Mouse (Mus musculus): ENCODE results near the gene Pdcd10. TPM values are rescaled to one million over a fixed set of nuclear protein-coding genes. Genes with fewer than 3 reads are reported as not detected.
A peak's percentile ranks its signal among the peaks of the same experiment; 100 is the strongest.

Pdcd10 gene
- total RNA-seq (2017), result 182 and 204 TPM in 2 replicates

DNA sequence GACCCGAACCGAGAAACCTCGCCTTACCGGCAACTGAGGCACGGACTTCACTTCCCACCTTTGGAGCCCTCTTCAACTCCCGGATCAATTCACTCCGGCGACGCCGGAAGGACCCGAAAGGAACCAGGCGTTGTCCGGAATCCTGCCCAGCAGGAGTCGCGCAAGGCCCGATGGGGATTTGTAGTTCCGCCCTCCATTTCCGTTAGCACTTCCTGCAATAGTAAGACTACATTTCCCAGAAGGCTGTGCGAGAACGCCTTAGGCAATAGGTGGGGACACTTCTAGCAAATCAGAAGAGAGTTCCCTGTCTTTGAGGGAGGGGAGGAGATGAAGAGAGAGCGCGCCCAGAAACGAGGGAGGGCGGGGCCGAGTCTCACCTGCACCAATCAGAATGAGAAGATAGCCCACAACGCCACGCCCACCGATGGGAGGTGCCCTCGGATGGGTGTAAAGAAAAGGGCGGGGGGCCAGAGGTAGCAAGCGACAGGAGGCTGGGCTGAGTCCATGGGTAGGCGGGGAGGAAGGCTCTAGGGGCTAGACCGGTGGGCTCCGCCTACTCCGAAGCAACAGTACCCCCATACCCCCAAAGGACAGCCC is at the start of gene Pdcd10:
Pdcd10 (minus strand) TSS at position 162 of the 597 bp plus-strand sequence.
- peak; percentile 87 for ATAC-seq (ENCODE audit: extremely low read depth, insufficient number of reproducible peaks, low FRiP score, poor library complexity, severe bottlenecking)

DNA sequence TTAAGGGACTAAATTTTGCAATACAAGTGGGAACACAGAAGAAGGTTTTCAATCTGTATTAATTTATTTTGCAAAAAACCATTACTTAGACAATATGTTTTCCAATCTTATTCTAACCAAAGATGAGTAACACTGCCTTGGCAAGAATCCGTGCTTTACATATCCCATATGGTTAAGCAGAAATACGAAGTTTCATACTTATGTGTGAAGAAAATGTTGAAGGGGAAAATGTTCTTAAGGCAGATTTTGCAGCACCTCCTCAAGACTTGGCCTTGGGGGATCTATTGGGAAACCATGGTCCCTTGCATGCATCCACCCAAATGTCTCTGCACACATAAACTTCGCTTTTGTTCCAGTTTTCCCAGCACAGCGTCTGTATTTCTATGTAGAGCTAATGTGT is 28.2 kb upstream of the Pdcd10 start:
- no peak for ATAC-seq (ENCODE audit: extremely low read depth, insufficient number of reproducible peaks, low FRiP score, poor library complexity, severe bottlenecking)

DNA sequence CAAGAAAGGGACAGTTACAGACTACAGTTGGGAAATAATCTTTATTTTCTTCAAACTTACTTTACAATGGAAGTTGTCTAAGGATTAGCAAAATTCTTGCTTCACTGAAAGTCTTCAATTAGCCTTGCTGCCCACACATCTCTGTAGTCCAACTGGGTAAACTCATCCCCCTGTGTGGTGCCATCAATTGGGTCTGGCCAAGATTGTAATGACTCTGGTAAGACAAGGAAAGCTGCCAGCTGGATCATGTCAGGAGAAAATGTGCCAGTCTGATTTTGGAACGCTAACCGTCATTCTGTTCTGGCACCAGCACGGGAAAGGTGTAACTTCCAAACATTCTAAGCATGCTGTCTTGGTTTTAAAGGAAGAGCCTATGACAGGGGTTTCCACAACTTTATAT is 26.6 kb upstream of the Pdcd10 start:
- no peak for ATAC-seq (ENCODE audit: extremely low read depth, insufficient number of reproducible peaks, low FRiP score, poor library complexity, severe bottlenecking)

DNA sequence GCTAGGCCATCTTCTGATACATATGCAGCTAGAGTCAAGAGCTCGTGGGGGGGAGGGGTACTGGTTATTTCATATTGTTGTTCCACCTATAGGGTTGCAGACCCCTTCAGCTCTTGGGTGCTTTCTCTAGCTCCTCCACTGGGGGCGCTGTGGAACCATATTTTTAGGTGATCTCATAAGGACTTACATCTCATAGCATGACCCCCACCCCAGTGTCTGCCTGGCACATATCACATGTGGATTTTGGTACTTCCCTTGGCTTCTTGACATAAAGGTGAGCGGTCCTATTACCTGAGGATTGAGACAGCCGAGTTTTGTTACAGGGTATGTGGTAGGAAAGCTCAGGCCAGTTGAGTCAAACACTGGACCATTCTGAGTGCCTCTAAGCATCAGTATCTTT is 22.7 kb upstream of the Pdcd10 start:
- peak; percentile 51; the same call in 1 of the 2 replicates for ATAC-seq (ENCODE audit: extremely low read depth, insufficient number of reproducible peaks, low FRiP score, poor library complexity, severe bottlenecking)

DNA sequence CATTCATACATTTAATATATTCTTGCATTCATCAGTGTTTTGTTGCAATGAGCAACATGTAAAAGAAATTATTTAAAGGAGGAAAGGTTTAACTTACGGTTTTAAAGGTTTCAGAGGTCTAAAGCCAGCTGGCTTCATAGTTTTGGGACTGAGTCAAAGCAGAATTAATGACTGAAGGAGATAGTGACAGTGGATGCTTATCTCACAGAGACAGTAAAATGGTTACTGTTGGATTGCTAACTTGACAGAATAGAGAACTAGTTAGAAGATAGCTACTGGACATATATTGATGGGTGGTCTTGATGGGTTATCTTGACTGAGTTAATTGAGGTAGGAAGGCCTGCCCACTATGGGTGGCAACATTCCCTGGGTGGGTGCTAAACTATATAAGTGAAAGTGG is 18.9 kb upstream of the Pdcd10 start:
- no peak for ATAC-seq (ENCODE audit: extremely low read depth, insufficient number of reproducible peaks, low FRiP score, poor library complexity, severe bottlenecking)

DNA sequence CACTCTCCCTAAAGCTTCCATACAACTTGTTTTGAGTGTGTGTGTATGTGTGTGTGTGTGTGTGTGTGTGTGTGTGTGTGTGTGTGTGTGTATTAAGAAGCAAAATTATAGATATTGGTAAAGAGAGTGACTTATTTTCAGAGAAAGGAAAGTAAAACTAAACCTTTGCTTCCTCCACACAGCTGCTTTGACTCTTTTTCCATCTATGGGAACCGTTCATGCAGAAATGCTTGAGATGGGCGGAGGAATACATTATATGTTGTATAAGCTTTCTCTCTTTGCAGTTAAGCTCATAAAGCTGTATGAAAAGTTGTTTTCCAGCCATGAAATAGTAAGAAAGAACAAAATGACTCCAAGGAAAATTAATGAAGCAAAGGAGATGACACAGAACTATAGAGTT is 17.4 kb upstream of the Pdcd10 start:
- ATAC-seq (ENCODE audit: extremely low read depth, insufficient number of reproducible peaks, low FRiP score, poor library complexity, severe bottlenecking), result peak; percentile 86

DNA sequence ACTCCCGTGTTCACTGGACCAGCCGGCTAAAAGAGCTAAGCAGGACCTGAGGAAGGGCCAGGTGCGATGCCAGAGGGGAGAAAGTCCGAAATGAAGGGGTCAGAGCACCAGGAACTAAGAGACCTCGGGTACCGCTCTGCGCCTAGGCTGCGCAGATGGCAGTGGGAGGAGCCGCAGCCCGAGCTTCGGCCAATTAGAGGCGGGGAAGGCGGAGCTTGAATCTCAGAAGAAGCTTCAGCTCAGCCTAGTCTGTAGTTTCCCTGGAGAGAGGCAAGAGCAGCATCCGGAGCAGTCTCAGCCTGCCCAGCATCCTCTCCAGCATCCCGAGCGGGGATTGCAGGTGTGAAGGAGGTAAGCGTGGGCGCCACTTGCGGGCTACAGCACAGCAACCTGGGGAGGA is 636 bp upstream of the Pdcd10 start, which contains the start of gene Serpini1:
Serpini1 (plus strand) TSS at position 256 of the 400 bp plus-strand sequence.
- peak; percentile 71 for ATAC-seq (ENCODE audit: extremely low read depth, insufficient number of reproducible peaks, low FRiP score, poor library complexity, severe bottlenecking)

DNA sequence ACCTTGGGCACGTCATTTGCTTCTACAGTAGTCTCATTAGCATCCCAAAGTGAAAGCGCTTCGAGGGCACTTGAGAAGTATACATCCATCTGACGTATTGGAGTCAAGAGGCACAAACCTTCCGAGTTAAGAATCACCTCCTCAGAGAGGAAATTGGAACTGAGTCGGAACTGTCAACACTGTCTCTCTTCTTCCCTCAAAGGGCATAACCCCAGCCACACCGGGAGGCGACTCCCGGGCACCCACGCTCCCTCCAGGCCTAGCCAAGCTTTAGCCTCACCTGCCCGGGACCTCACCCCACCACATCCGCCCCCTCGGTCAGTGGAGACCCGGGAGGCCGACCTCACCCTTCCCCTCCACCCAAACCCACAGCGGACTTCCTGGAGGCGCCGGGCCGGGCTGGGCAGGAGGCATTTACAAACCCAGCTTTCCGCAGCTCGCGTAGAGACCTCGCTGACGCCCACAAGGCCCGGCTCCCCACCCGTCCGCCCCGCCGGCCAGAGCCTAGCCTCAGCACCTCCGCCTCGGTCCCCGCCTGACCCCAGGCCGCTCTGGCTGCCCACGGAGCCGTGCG is 448 bp downstream of the Pdcd10 start:
- ATAC-seq (ENCODE audit: extremely low read depth, insufficient number of reproducible peaks, low FRiP score, poor library complexity, severe bottlenecking), result peak; percentile 4; the same call in 1 of the 2 replicates

DNA sequence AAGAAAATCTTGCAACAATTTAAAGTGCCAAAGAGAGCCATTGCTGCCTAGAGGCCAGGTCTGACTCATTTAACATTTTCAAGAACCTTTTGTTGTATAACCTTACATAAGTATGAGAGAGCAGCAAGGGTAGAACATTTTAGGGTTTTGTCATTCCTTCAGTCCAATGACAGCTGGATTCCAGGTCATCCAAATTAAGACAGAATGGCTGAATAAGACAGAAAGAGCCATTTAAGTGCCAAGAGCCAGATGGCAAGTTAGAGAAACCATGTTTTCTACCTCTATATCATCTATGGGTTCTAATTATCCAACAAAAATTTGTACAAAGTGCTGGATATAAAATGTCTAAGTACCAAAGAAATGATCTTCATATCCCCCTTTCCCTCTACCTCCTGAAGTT is 5.4 kb downstream of the Pdcd10 start:
- ATAC-seq (ENCODE audit: extremely low read depth, insufficient number of reproducible peaks, low FRiP score, poor library complexity, severe bottlenecking), result no peak

DNA sequence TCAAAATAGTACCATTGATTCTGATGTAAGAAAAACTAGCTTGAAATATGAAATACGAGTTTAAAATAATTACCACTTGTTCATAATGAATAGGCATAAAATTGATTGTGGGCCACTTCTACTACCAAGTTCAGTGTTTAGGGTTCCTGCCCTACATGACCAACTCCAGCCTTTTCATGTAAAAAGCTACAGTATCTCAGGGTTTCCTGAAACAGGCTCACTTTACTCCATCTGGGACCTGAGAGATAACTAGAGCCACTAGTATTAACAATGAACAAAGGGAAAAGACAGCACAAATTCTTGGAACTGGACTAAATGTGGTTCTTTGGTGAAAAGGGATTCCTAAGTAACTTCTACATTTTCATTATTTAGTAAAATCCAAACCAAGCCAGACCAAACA is 12.4 kb downstream of the Pdcd10 start:
- no peak for ATAC-seq (ENCODE audit: extremely low read depth, insufficient number of reproducible peaks, low FRiP score, poor library complexity, severe bottlenecking)

DNA sequence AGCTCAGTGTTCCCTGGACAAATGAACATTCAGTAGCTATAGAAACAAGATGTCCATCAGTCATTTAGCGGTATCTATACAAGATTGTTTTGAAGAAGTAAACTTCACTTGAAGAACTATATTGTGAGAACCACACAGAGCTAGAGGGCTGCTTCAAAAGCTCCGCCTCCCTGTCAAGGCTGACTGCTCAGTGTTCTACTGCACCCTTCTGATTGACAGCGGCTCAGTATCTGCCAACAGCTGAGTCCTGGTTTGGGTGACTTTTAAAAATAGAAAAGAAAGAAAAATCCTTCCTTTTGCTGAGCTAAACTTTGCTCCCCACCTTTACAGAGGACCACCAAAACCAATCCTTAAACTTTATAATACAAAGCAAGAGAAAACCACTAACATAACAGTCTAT is 13.8 kb downstream of the Pdcd10 start:
- ATAC-seq (ENCODE audit: extremely low read depth, insufficient number of reproducible peaks, low FRiP score, poor library complexity, severe bottlenecking), result peak; percentile 94

DNA sequence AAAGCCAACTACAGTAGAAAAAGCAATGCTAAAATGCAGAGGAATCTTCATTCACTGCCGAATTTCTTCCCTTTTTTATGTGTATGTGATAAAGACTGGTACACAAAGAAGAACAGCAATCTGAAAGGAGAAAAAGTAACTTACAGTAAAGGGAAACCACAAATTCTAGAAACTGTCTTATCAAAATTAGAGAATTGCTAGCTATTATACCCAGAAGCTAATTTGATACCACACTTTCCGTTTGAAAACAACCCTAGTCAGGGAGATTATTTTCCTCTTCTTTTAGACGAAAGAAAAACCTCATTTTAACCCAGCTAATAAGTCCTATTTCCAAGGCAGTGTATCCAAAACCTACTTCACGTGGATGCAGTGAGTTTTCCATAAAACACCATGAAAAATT is 15.4 kb downstream of the Pdcd10 start:
- no peak for ATAC-seq (ENCODE audit: extremely low read depth, insufficient number of reproducible peaks, low FRiP score, poor library complexity, severe bottlenecking)

DNA sequence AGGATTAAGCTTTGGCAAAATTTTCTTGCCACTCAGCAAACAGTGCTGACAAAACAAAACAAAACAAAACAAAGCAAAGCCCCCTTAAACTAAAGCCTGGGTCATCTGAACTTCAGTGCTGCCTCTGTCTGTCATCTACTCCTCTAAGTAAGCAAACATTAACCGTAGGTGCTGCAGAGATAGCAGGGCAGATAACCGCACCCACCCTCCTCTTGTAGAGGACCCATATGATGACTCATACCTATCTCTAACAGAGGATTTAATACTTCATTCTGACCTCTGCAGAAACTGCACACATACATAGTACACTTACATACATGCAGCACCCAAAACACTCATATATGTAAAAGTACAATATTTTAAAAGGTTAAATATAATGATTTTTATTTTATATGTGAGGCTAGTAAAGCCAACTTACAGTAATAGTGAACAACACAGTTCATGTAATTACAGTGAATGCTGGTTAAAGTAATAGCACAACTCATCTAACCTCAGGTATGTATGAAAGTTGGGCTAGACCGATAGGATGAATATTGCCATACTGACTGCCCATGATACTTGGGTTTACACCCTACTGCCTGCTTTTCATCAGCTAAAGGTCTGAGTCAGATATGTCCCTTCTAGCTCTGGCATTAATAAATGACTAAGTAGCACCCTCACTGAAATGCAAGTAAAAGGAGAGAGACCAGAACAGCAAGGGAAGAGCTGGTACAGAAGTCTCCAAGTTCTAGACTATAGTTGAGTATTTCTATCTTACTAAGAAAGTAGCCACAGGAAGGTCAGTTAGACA is 22.4 kb downstream of the Pdcd10 start:
- ATAC-seq (ENCODE audit: extremely low read depth, insufficient number of reproducible peaks, low FRiP score, poor library complexity, severe bottlenecking), result no peak

DNA sequence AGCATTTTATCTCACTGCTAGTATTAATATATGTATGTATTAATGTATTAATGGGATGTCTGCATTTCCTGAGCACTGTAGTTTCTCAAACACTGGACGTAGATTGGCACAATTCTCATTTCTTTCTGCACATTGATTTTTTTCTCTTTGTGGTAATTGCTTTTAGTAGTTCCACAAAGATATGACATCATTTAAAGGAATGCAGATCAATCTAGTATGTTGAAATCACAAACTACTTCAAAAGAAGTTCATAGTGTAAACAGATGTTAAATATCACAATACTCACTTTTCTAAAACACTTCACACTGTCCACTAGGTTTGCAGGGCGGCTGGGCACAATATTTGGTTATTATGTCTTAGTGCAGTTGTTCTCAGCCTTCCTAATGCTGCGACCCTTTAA is 25.6 kb downstream of the Pdcd10 start:
- no peak for ATAC-seq (ENCODE audit: extremely low read depth, insufficient number of reproducible peaks, low FRiP score, poor library complexity, severe bottlenecking)

DNA sequence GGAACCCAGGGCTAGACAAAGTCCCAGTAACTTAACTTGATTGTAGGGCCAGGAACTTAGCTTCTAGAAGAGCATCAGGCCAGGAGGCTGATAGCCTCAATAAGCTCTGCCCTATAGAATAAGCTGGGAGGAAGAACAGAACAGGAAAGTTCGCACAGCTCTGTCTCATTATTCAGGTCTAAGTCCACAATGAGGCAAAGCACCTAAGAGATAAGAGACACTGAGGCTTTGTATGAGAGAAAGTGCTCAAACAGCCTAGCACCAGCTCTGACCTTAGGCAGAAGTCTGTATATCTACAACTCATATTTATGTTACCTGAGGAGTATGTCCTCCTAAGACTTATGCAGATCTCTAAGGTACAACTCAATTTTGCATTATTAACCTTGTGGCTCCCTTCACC is 34.1 kb downstream of the Pdcd10 start:
- no peak for ATAC-seq (ENCODE audit: extremely low read depth, insufficient number of reproducible peaks, low FRiP score, poor library complexity, severe bottlenecking)

DNA sequence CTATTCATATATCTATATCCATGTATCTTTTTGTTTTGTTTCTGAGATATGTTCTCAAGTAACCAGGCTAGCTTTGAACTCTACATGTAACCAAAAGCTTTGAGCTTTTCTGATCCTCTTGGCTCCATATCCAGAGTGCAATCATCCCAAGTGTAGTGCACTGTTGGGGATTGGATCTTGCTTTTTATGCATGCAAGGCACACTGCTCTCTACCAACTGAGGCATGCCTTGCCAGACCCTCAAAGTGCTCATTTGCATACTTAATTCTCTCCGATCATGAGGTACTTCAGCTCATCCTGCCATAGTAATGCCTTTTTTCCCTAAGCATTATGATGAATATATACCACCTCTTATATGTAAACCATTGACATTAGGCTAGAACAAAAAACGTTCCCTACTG is 35.3 kb downstream of the Pdcd10 start:
- ATAC-seq (ENCODE audit: extremely low read depth, insufficient number of reproducible peaks, low FRiP score, poor library complexity, severe bottlenecking), result no peak

DNA sequence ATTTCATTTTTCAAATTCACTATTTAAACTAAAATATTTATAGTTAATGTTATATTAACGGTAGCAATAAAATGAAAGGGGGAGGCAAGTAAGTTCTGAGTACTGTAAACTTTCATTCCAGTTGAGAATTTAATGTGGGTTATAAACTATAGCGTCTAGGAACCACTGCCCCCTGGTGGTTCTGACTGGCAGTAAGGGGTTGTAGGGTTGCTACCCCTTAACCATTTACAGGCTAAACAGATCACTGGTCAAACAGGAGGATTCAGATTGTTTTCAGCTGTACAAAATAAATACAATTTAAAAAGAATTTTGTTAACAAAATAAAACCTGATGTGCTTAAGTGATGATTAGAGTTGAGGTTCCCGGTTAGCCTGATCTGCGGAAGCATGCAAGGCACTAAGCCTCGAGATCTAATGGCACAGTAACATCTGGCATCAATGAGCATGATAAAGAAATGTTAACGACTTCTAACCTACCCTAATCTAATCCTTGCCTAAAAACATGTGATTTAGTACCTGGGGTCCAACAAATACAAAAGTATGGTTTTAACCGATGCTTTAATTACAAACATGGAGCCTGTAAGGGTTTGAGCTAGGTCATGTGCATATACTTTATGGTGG is 38.9 kb downstream of the Pdcd10 start:
- peak; percentile 81 for ATAC-seq (ENCODE audit: extremely low read depth, insufficient number of reproducible peaks, low FRiP score, poor library complexity, severe bottlenecking)

DNA sequence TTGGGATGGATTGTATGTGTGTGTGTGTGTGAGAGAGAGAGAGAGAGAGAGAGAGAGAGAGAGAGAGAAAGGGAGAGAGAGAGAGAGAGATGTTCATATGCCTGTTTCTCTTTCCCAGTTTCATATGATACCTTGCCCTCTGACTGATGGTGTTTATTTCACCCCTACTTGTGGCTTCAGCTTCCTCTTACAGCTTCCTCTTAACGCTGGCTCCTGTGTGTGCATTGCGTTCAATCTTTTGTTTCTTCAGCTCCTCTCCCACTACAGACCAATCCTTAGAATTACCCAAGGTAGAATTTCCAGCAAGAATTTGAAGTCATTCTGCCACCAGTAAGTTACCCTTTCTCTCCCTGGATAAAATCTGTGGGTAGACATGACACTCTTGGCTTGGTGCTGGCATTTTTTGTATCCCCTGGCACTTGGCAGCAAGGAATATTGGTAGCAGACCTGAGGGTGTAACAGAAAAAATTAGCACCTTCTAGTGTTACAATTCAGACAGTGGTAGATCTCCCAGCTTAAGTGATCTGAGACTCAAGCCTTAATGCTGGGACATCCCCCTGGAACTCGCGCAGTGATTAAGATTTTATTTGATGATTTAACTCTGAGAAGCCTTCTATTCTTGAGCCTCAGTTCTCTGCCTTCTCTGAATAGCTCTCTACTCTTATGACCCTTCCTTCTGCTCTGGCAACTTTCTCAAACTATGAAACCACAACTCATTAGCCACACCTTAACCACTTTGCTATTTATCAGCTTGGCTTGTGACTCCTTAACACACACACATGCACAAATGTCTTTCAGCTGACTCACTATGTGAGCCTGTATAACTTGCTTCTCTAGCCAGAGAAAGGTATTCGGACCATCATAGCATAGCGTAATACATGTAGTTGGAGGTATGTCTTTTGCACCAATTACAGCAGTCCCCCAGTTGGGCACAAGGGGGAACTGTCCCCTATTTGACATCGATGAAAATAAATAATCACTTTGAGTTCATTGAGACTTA is 57.4 kb downstream of the Pdcd10 start:
- peak; percentile 89 for ATAC-seq (ENCODE audit: extremely low read depth, insufficient number of reproducible peaks, low FRiP score, poor library complexity, severe bottlenecking)

DNA sequence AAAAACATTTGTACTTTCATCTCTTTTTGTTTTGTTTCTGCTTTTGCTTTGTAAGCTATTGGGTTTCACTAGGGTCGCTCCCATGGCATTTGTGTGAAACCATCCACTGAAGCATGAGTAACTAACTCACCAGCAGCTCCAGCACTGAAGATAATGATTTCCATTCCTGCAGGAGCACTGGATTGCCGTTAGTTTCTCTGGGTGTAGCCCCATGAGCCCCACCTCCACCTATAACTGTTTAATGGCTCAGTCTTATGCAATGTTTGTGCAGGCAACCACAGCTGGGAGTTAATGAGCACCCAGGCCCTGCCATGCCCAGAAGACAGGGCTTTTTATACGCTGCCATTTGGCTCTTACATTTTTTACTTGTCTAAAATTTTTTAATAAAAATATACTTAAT is 63.7 kb downstream of the Pdcd10 start:
- ATAC-seq (ENCODE audit: extremely low read depth, insufficient number of reproducible peaks, low FRiP score, poor library complexity, severe bottlenecking), result no peak

Measured in neutrophil, adult 5-6 weeks (primary cell).